ENCODE assay signal across 9 mouse cellular contexts in genomic region chr3:95651391-95652203, GRCm38 (mm10). TPM values are rescaled to one million over a fixed set of nuclear protein-coding genes. Genes with fewer than 3 reads are reported as not detected.
DNase-seq lines count a peak whose midpoint lies in the region; ATAC-seq and TF ChIP-seq lines count a peak whose summit lies in the region.
"Had no signal": no experiment of that assay in that cellular context is flagged by ENCODE, and none has a peak within 500 bp of the region (broad histone marks: within the 10 kb centered on the region; RNA-seq: fewer than 3 reads in every experiment).

No protein-coding gene starts in this region.

- no peaks in the 10 kb centered on the region for H3K9me3 ChIP-seq in heart, embryonic 13.5 days
- no peaks in the 10 kb centered on the region for H3K9me3 ChIP-seq in MEL (replicated peaks; ENCODE audit: insufficient read depth, low read length)
- H3K9me3 ChIP-seq in intestine, postnatal 0 days (ENCODE audit: control insufficient read depth) = no peaks in the 10 kb centered on the region
- H3K9me3 ChIP-seq: embryonic facial prominence, embryonic 12.5 days had no signal

- no peak for TF ChIP-seq POLR2A in MEL (IDR thresholded peaks at IDR 0.05; ENCODE audit: control insufficient read depth in 1 of 2, insufficient read depth in 1 of 2, low read depth in 1 of 2, low read length in 2 of 2, poor library complexity in 1 of 2)

- TF ChIP-seq RAD21 in MEL (IDR thresholded peaks at IDR 0.05; ENCODE audit: low read depth, low read length) = no peak

- ATAC-seq in heart, embryonic 13.5 days (ENCODE audit: extremely low read depth, insufficient number of reproducible peaks, low FRiP score, low TSS enrichment) = no peak
- no peak for ATAC-seq in intestine, postnatal 0 days

- no peak; a peak in 1 of 6 replicates for TF ChIP-seq CTCF in MEL (IDR thresholded peaks at IDR 0.05 in 2 of 3, conservative IDR thresholded peaks at IDR 0.05 in 1 of 3; ENCODE audit: control insufficient read depth in 1 of 3, insufficient read depth in 1 of 3, low read depth in 2 of 3, low read length in 3 of 3, poor library complexity in 1 of 3, severe bottlenecking in 1 of 3)
- TF ChIP-seq CTCF in intestine, postnatal 0 days (IDR thresholded peaks at IDR 0.05; ENCODE audit: low read depth) = no peak

- no peaks in the 10 kb centered on the region for H3K27me3 ChIP-seq in heart, embryonic 13.5 days (replicated peaks)
- H3K27me3 ChIP-seq in MEL (ENCODE audit: control insufficient read depth in 1 of 2, insufficient read depth in 2 of 2, low read length in 2 of 2) = no peaks in the 10 kb centered on the region
- H3K27me3 ChIP-seq in intestine, postnatal 0 days (replicated peaks; ENCODE audit: control insufficient read depth, insufficient read depth, low read length) = no peaks in the 10 kb centered on the region
- H3K27me3 ChIP-seq: embryonic facial prominence, embryonic 12.5 days had no signal

- peaks cover 33% of the 10 kb centered on the region for H3K4me1 ChIP-seq in heart, embryonic 13.5 days
- H3K4me1 ChIP-seq in MEL (ENCODE audit: control insufficient read depth in 1 of 2, insufficient read depth in 2 of 2, low read length in 2 of 2) = peaks cover 19 to 35% of the 10 kb centered on the region in 2 experiments
- no peaks in the 10 kb centered on the region for H3K4me1 ChIP-seq in intestine, postnatal 0 days (replicated peaks; ENCODE audit: control insufficient read depth, insufficient read depth, low read length)

- WGBS in heart, embryonic 13.5 days = 89% methylated on average over 16 of the region's 16 CpGs
- WGBS in intestine, postnatal 0 days = 86% methylated on average over 16 of the region's 16 CpGs

- DNase-seq in heart, adult 8-10 months (ENCODE audit: low spot score) = no peak
- DNase-seq in 3134 (ENCODE audit: extremely low read depth, insufficient read length, low spot score) = peak; percentile 42
- DNase-seq in MEL (ENCODE audit: low read depth, low spot score) = no peak
- no peak for DNase-seq in cerebellum, adult 18-20 months
- DNase-seq in cerebellum, adult 9-10 months = no peak
- no peak for DNase-seq in natural killer cell, adult 2 months (ENCODE audit: low spot score in 2 of 2)

- no peaks in the 10 kb centered on the region for H3K79me2 ChIP-seq in MEL (ENCODE audit: control insufficient read depth, insufficient read depth, low read length, poor library complexity)

- no peak overlapping the region for H3K4me2 ChIP-seq in heart, embryonic 13.5 days
- H3K4me2 ChIP-seq in intestine, postnatal 0 days (replicated peaks; ENCODE audit: low read depth) = no peak overlapping the region
- H3K4me2 ChIP-seq: embryonic facial prominence, embryonic 12.5 days had no signal

- TF ChIP-seq EP300 in MEL (IDR thresholded peaks at IDR 0.05; ENCODE audit: low read depth in 1 of 2, low read length in 2 of 2) = no peak

- H3K4me3 ChIP-seq in heart, embryonic 13.5 days = no peak overlapping the region
- no peak overlapping the region for H3K4me3 ChIP-seq in MEL (ENCODE audit: control insufficient read depth in 1 of 2, insufficient read depth in 1 of 2, low read depth in 2 of 2, low read length in 2 of 2)
- no peak overlapping the region for H3K4me3 ChIP-seq in intestine, postnatal 0 days (ENCODE audit: low read depth, low read length)
- H3K4me3 ChIP-seq: embryonic facial prominence, embryonic 12.5 days had no signal

- H3K36me3 ChIP-seq in heart, embryonic 13.5 days = no peaks in the 10 kb centered on the region; the same call in 1 of the 2 replicates
- peaks cover 0 to 33% of the 10 kb centered on the region in 2 experiments; a peak in 2 of 4 replicates for H3K36me3 ChIP-seq in MEL (ENCODE audit: control insufficient read depth in 1 of 2, insufficient read depth in 2 of 2, low read length in 2 of 2)
- no peaks in the 10 kb centered on the region for H3K36me3 ChIP-seq in intestine, postnatal 0 days (ENCODE audit: control insufficient read depth, insufficient read depth)
- H3K36me3 ChIP-seq: embryonic facial prominence, embryonic 12.5 days had no signal

- H3K9ac ChIP-seq in heart, embryonic 13.5 days = no peak overlapping the region
- peak overlapping the region; percentile 21 for H3K9ac ChIP-seq in MEL (ENCODE audit: control insufficient read depth, low read depth, low read length, poor library complexity, severe bottlenecking)
- no peak overlapping the region for H3K9ac ChIP-seq in intestine, postnatal 0 days (ENCODE audit: low read depth, low read length)
- H3K9ac ChIP-seq: embryonic facial prominence, embryonic 12.5 days had no signal

- peak overlapping the region; percentile 87 for H3K27ac ChIP-seq in heart, embryonic 13.5 days (replicated peaks)
- H3K27ac ChIP-seq in MEL (ENCODE audit: control insufficient read depth, low read depth, low read length) = peak overlapping the region; percentile 87
- peak overlapping the region; percentile 74; the same call in 1 of the 2 replicates for H3K27ac ChIP-seq in intestine, postnatal 0 days (ENCODE audit: low read depth, low read length)

TF ChIP-seq in MEL, 35 proteins besides CTCF, POLR2A, EP300 and RAD21:
- 0 out of 2 replicates have a peak, but pooled peaks have one; percentile 19 for TF ChIP-seq CHD1 (IDR thresholded peaks at IDR 0.05; ENCODE audit: low read depth, low read length)
- TF ChIP-seq E2F4 (IDR thresholded peaks at IDR 0.05; ENCODE audit: borderline replicate concordance, low read depth, low read length) = no peak
- TF ChIP-seq CHD2 (IDR thresholded peaks at IDR 0.05; ENCODE audit: low read length) = no peak
TF ChIP-seq in MEL: peak in this region for 1.

RNA-seq across cellular contexts. Expression of gene Mcl1, which starts 7.0 kb away (rescaled TPM):
- polyA plus RNA-seq in heart, embryonic 13.5 days (2015; fragmentation: Nextera tagmentation; extraction: Ambion mirVana) = 36.0 and 36.2 TPM in 2 replicates
- total RNA-seq in heart, adult 8-10 months (2022) = 100 to 1,000 TPM; 123 to 159 (median 134) TPM
- total RNA-seq in MEL (2012; rRNA removed) = 140 and 142 TPM in 2 replicates
- polyA plus RNA-seq in MEL (2012; ENCODE audit: insufficient read depth in 1 of 2, insufficient read length in 2 of 2, low read depth in 1 of 2, low replicate concordance in 2 of 2, missing spikeins in 1 of 2) = 100 to 1,000 TPM; 156 to 211 TPM
- polyA plus RNA-seq in intestine, postnatal 0 days (2015; fragmentation: Nextera tagmentation; extraction: Ambion mirVana) = 52.4 and 53.3 TPM in 2 replicates

RNA-seq across cellular contexts. Expression of gene Ensa, which starts 26.8 kb away (rescaled TPM):
- 46.5 and 53.1 TPM in 2 replicates for polyA plus RNA-seq in heart, embryonic 13.5 days (2015; fragmentation: Nextera tagmentation; extraction: Ambion mirVana)
- 10 to 100 TPM; 77.2 to 84.9 (median 80.6) TPM for total RNA-seq in heart, adult 8-10 months (2022)
- 68.5 and 85.2 TPM in 2 replicates for total RNA-seq in MEL (2012; rRNA removed)
- 10 to 100 TPM in 1 of 2 experiments, not detected in 1; 90.5 TPM for polyA plus RNA-seq in MEL (2012; ENCODE audit: insufficient read depth in 1 of 2, insufficient read length in 2 of 2, low read depth in 1 of 2, low replicate concordance in 2 of 2, missing spikeins in 1 of 2)
- 44.0 and 48.2 TPM in 2 replicates for polyA plus RNA-seq in intestine, postnatal 0 days (2015; fragmentation: Nextera tagmentation; extraction: Ambion mirVana)

RNA-seq across cellular contexts. Expression of gene Adamtsl4, which starts 36.1 kb away (rescaled TPM):
- polyA plus RNA-seq in heart, embryonic 13.5 days (2015; fragmentation: Nextera tagmentation; extraction: Ambion mirVana) = 4.8 and 7.3 TPM in 2 replicates
- total RNA-seq in heart, adult 8-10 months (2022) = 10 to 100 TPM; 35.5 to 60.3 (median 45.4) TPM
- 0.03 and 0.27 TPM in 2 replicates for total RNA-seq in MEL (2012; rRNA removed)
- under 1 TPM in 1 of 2 experiments, not detected in 1; 0.88 TPM for polyA plus RNA-seq in MEL (2012; ENCODE audit: insufficient read depth in 1 of 2, insufficient read length in 2 of 2, low read depth in 1 of 2, low replicate concordance in 2 of 2, missing spikeins in 1 of 2)
- 3.2 and 3.8 TPM in 2 replicates for polyA plus RNA-seq in intestine, postnatal 0 days (2015; fragmentation: Nextera tagmentation; extraction: Ambion mirVana)
